Mouse (Mus musculus) neural tube, embryonic 15.5 days (tissue): ENCODE results near the gene Znrf1. TPM values are rescaled to one million over a fixed set of nuclear protein-coding genes. Genes with fewer than 3 reads are reported as not detected.

Source experiments
- ATAC-seq: fragments of 200-750 bp; cut with Nextera tagmentation; 2 replicates; pipeline ENCODE4 v1.8.0; 2017; ENCODE audit warnings: mild to moderate bottlenecking, moderate TSS enrichment, moderate library complexity; ENCODE audit not compliant: low FRiP score
- H3K27ac ChIP-seq: fragments of 300-500 bp; sonication (generic); replicated peaks from 2 replicates; pipeline ENCODE4 v1.5.1; 2015; ENCODE audit warnings: mild to moderate bottlenecking, inconsistent platforms
- H3K27me3 ChIP-seq: fragments of 300-500 bp; sonication (generic); replicated peaks from 2 replicates; pipeline ENCODE4 v1.6.1; 2015; ENCODE audit warnings: inconsistent platforms
- H3K36me3 ChIP-seq: fragments of 300-500 bp; sonication (generic); 2 replicates; pipeline ENCODE4 v1.6.1; 2015; ENCODE audit warnings: inconsistent platforms
- H3K4me1 ChIP-seq: fragments of 300-500 bp; sonication (generic); 2 replicates; pipeline ENCODE4 v1.6.1; 2015; ENCODE audit warnings: inconsistent platforms
- H3K4me2 ChIP-seq: fragments of 300-500 bp; sonication (generic); 2 replicates; pipeline ENCODE4 v1.6.1; 2015; ENCODE audit warnings: inconsistent platforms, mild to moderate bottlenecking, moderate library complexity
- H3K4me3 ChIP-seq: fragments of 300-500 bp; sonication (generic); replicated peaks from 2 replicates; pipeline ENCODE4 v1.5.1; 2015; ENCODE audit warnings: mild to moderate bottlenecking, inconsistent platforms
- H3K9ac ChIP-seq: fragments of 300-500 bp; sonication (generic); replicated peaks from 2 replicates; pipeline ENCODE4 v1.6.1; 2015; ENCODE audit warnings: mild to moderate bottlenecking, inconsistent platforms
- H3K9me3 ChIP-seq: fragments of 300-500 bp; sonication (generic); replicated peaks from 2 replicates; pipeline ENCODE4 v1.6.1; 2016; ENCODE audit warnings: inconsistent platforms
- WGBS: fragments of 180-500 bp; shearing (Covaris S2); methylation state at CpG from one replicate; pipeline ENCODE4 v1.1.7; 2015; ENCODE audit warnings: mixed read lengths; 5-methylcytosine and 5-hydroxymethylcytosine counted together
- polyA plus RNA-seq: library from polyadenylated mRNA; unstranded; fragments of >200 nt; fragmentation: Nextera tagmentation; extraction: Ambion mirVana; gene quantifications from 2 replicates; pipeline ENCODE4 v1.2.1, GENCODE M21; 2015

Znrf1 gene
- polyA plus RNA-seq, 1 experiment from 2014 or later: 93.3 TPM

GRCm38 (mm10) chr8:111573583-111573982 is 37.7 kb downstream of the Znrf1 start:
- no peaks in the 10 kb centered on the region for H3K9me3 ChIP-seq
- H3K4me1 ChIP-seq: peaks cover 60% of the 10 kb centered on the region
- H3K4me3 ChIP-seq: no peak overlapping the region
- no peaks in the 10 kb centered on the region for H3K36me3 ChIP-seq
- 0 out of 2 replicates have a peak overlapping the region, but pooled peaks have one; percentile 23 for H3K27ac ChIP-seq
- no peak overlapping the region for H3K9ac ChIP-seq
- WGBS: 16% methylated on average over 8 of the region's 8 CpGs
- ATAC-seq: peak; percentile 53; the same call in 1 of the 2 replicates
- H3K4me2 ChIP-seq: peak overlapping the region; percentile 6; the same call in 1 of the 2 replicates
- no peaks in the 10 kb centered on the region for H3K27me3 ChIP-seq

- Histone ChIP-seq H3K36me3 (no peaks in the 10 kb centered on the region), H3K9me3 (no peaks in the 10 kb centered on the region), H3K9ac (no peak overlapping the region), H3K27me3 (no peaks in the 10 kb centered on the region), H3K4me1 (peaks cover 61% of the 10 kb centered on the region), H3K4me2 (no peak overlapping the region), H3K4me3 (no peak overlapping the region), H3K27ac (no peak overlapping the region)
- 82% methylated on average over 2 of the region's 2 CpGs for WGBS
- ATAC-seq: no peak
These were observed 38.1 kb downstream of the Znrf1 start for GRCm38 (mm10) chr8:111574016-111574415.

- no peak for ATAC-seq
- H3K4me2 ChIP-seq: no peak overlapping the region
These were observed 39.6 kb downstream of the Znrf1 start for GRCm38 (mm10) chr8:111575492-111575891.

GRCm38 (mm10) chr8:111576501-111576900 is 40.6 kb downstream of the Znrf1 start:
- H3K9ac ChIP-seq: no peak overlapping the region
- no peaks in the 10 kb centered on the region for H3K9me3 ChIP-seq
- peaks cover 53% of the 10 kb centered on the region for H3K4me1 ChIP-seq
- no peaks in the 10 kb centered on the region for H3K27me3 ChIP-seq
- no peak overlapping the region for H3K4me2 ChIP-seq
- no peak overlapping the region for H3K27ac ChIP-seq
- no peaks in the 10 kb centered on the region for H3K36me3 ChIP-seq
- ATAC-seq: no peak
- no peak overlapping the region for H3K4me3 ChIP-seq

More at GRCm38 (mm10) chr8:111575492-111575891, 39.6 kb downstream of the Znrf1 start:
- H3K4me1 ChIP-seq: peaks cover 54% of the 10 kb centered on the region
- no peaks in the 10 kb centered on the region for H3K36me3 ChIP-seq
- no peak overlapping the region for H3K4me3 ChIP-seq
- H3K9ac ChIP-seq: no peak overlapping the region
- WGBS: 96% methylated on average over 4 of the region's 4 CpGs
- no peaks in the 10 kb centered on the region for H3K27me3 ChIP-seq
- no peak overlapping the region for H3K27ac ChIP-seq
- H3K9me3 ChIP-seq: no peaks in the 10 kb centered on the region

GRCm38 (mm10) chr8:111577880-111578533 is 42.1 kb downstream of the Znrf1 start:
- peaks cover 39% of the 10 kb centered on the region for H3K4me1 ChIP-seq
- no peak overlapping the region for H3K27ac ChIP-seq
- H3K4me2 ChIP-seq: no peak overlapping the region
- H3K9me3 ChIP-seq: no peaks in the 10 kb centered on the region
- no peak for ATAC-seq
- no peak overlapping the region for H3K4me3 ChIP-seq
- 91% methylated on average over 9 of the region's 9 CpGs for WGBS
- no peaks in the 10 kb centered on the region for H3K27me3 ChIP-seq
- no peak overlapping the region for H3K9ac ChIP-seq
- no peaks in the 10 kb centered on the region for H3K36me3 ChIP-seq

- H3K4me3 ChIP-seq: no peak overlapping the region
- ATAC-seq: no peak
- H3K27ac ChIP-seq: no peak overlapping the region
- H3K9ac ChIP-seq: no peak overlapping the region
- H3K4me2 ChIP-seq: no peak overlapping the region
- H3K9me3 ChIP-seq: no peaks in the 10 kb centered on the region
- 92% methylated on average over 1 of the region's 1 CpGs for WGBS
- H3K4me1 ChIP-seq: peaks cover 28% of the 10 kb centered on the region
- no peaks in the 10 kb centered on the region for H3K27me3 ChIP-seq
- no peaks in the 10 kb centered on the region for H3K36me3 ChIP-seq
These were observed 43.4 kb downstream of the Znrf1 start for GRCm38 (mm10) chr8:111579318-111579717.

- Histone ChIP-seq H3K4me3 (no peak overlapping the region), H3K27ac (no peak overlapping the region), H3K9ac (no peak overlapping the region), H3K4me1 (peaks cover 22% of the 10 kb centered on the region), H3K4me2 (no peak overlapping the region), H3K36me3 (no peaks in the 10 kb centered on the region), H3K9me3 (no peaks in the 10 kb centered on the region), H3K27me3 (no peaks in the 10 kb centered on the region)
- 85% methylated on average over 3 of the region's 3 CpGs for WGBS
- no peak for ATAC-seq
These were observed 44.4 kb downstream of the Znrf1 start for GRCm38 (mm10) chr8:111580306-111580705.

- Histone ChIP-seq H3K36me3 (no peaks in the 10 kb centered on the region), H3K9ac (no peak overlapping the region), H3K27me3 (no peaks in the 10 kb centered on the region), H3K4me2 (no peak overlapping the region), H3K27ac (no peak overlapping the region), H3K4me3 (no peak overlapping the region), H3K9me3 (no peaks in the 10 kb centered on the region), H3K4me1 (peaks cover 6% of the 10 kb centered on the region; the same call in 1 of the 2 replicates)
- no peak for ATAC-seq
- 73% methylated on average over 3 of the region's 3 CpGs for WGBS
These were observed 46.5 kb downstream of the Znrf1 start for GRCm38 (mm10) chr8:111582386-111582785.

- no peaks in the 10 kb centered on the region for H3K9me3 ChIP-seq
- ATAC-seq: no peak
- H3K9ac ChIP-seq: no peak overlapping the region
- no peaks in the 10 kb centered on the region for H3K27me3 ChIP-seq
- no peak overlapping the region for H3K27ac ChIP-seq
- no peaks in the 10 kb centered on the region for H3K36me3 ChIP-seq
- H3K4me3 ChIP-seq: no peak overlapping the region
- 96% methylated on average over 3 of the region's 3 CpGs for WGBS
- H3K4me1 ChIP-seq: peaks cover 6% of the 10 kb centered on the region; the same call in 1 of the 2 replicates
- no peak overlapping the region for H3K4me2 ChIP-seq
These were observed 49.0 kb downstream of the Znrf1 start for GRCm38 (mm10) chr8:111584946-111585345.

- 98% methylated on average over 1 of the region's 1 CpGs for WGBS
- H3K4me1 ChIP-seq: peaks cover 22% of the 10 kb centered on the region
- no peak overlapping the region for H3K4me3 ChIP-seq
- no peaks in the 10 kb centered on the region for H3K36me3 ChIP-seq
- no peaks in the 10 kb centered on the region for H3K9me3 ChIP-seq
- H3K27ac ChIP-seq: no peak overlapping the region
- no peak for ATAC-seq
- no peak overlapping the region for H3K9ac ChIP-seq
- no peak overlapping the region for H3K4me2 ChIP-seq
- no peaks in the 10 kb centered on the region for H3K27me3 ChIP-seq
These were observed 51.7 kb downstream of the Znrf1 start for GRCm38 (mm10) chr8:111587545-111588094.

GRCm38 (mm10) chr8:111588336-111588735 is 52.4 kb downstream of the Znrf1 start:
- no peak overlapping the region for H3K4me2 ChIP-seq
- no peak for ATAC-seq
- H3K9ac ChIP-seq: no peak overlapping the region
- H3K9me3 ChIP-seq: no peaks in the 10 kb centered on the region
- H3K27ac ChIP-seq: no peak overlapping the region
- peaks cover 29% of the 10 kb centered on the region for H3K4me1 ChIP-seq
- H3K4me3 ChIP-seq: no peak overlapping the region
- WGBS: 86% methylated on average over 2 of the region's 2 CpGs
- no peaks in the 10 kb centered on the region for H3K27me3 ChIP-seq
- H3K36me3 ChIP-seq: no peaks in the 10 kb centered on the region

GRCm38 (mm10) chr8:111590214-111590613 is 54.3 kb downstream of the Znrf1 start:
- no peak for ATAC-seq
- H3K27me3 ChIP-seq: no peaks in the 10 kb centered on the region
- no peak overlapping the region for H3K4me2 ChIP-seq
- peaks cover 43% of the 10 kb centered on the region for H3K4me1 ChIP-seq
- no peak overlapping the region for H3K4me3 ChIP-seq
- no peaks in the 10 kb centered on the region for H3K9me3 ChIP-seq
- H3K9ac ChIP-seq: no peak overlapping the region
- 85% methylated on average over 3 of the region's 3 CpGs for WGBS
- H3K36me3 ChIP-seq: no peaks in the 10 kb centered on the region
- H3K27ac ChIP-seq: no peak overlapping the region
